Mouse (Mus musculus) lung, postnatal 25 days (tissue): ENCODE data around the gene Spns2.

ENCODE experiments used
- DNase-seq: peaks from one replicate; pipeline ENCODE4 v3.0.0; 2022; ENCODE audit warnings: low spot score

Spns2 gene

GRCm38 (mm10) chr11:72409649-72410385, 79.9 kb downstream of the Spns2 start:
- no peak for DNase-seq

- no peak for DNase-seq
Measured at GRCm38 (mm10) chr11:72408451-72409170, 81.1 kb downstream of the Spns2 start.

- no peak for DNase-seq
Measured at GRCm38 (mm10) chr11:72407574-72407973, 82.1 kb downstream of the Spns2 start.

- DNase-seq: no peak
Measured at GRCm38 (mm10) chr11:72407081-72407480, 82.6 kb downstream of the Spns2 start.

GRCm38 (mm10) chr11:72406079-72406675, 83.5 kb downstream of the Spns2 start:
- DNase-seq: peak; percentile 43

GRCm38 (mm10) chr11:72405532-72405931, 84.2 kb downstream of the Spns2 start:
- no peak for DNase-seq

GRCm38 (mm10) chr11:72402969-72403368, 86.7 kb downstream of the Spns2 start:
- DNase-seq: no peak

- DNase-seq: no peak
Measured at GRCm38 (mm10) chr11:72402017-72402416, 87.7 kb downstream of the Spns2 start.
